Mouse (Mus musculus): ENCODE results near the gene Zfp697. TPM values are rescaled to one million over a fixed set of nuclear protein-coding genes. Genes with fewer than 3 reads are reported as not detected.
A peak's percentile ranks its signal among the peaks of the same experiment; 100 is the strongest.

The Zfp697 gene
- polyA plus RNA-seq, 1 experiment from 2014 or later = 7.4 TPM

GRCm38 (mm10) chr3:98340818-98341594 lies 41.3 kb upstream of the Zfp697 start:
- Histone ChIP-seq H3K27ac (ENCODE audit: low read length) (no peak overlapping the region), H3K27me3 (replicated peaks; ENCODE audit: control insufficient read depth, insufficient read depth, low read length) (no peaks in the 10 kb centered on the region)
- 88% methylated on average over 17 of the region's 17 CpGs for WGBS

DNA sequence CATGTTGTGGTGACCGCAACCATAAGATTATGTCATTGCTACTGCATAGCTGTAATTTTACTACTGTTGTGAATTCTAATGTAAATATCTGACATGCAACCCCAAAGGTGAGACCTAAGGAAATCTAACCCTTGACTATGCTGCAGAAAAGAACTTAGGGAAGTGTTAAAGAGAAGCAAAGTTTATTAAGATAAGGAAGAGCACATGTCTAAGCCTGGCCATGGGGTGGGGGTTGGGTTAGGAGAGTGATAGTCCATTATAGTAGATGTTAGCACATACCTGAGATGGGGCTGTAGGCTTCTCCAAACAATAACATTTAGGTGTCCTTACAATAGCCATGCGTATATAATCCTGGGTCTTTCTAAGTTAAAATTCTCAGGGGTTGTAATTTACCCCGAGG lies 39.0 kb upstream of the Zfp697 start:
- Histone ChIP-seq H3K4me2 (ENCODE audit: low read depth, low read length) (no peak overlapping the region), H3K36me3 (ENCODE audit: control insufficient read depth, insufficient read depth, low read length) (no peaks in the 10 kb centered on the region), H3K27me3 (replicated peaks; ENCODE audit: control insufficient read depth, insufficient read depth, low read length) (no peaks in the 10 kb centered on the region), H3K9me3 (ENCODE audit: control insufficient read depth, low read length) (no peaks in the 10 kb centered on the region), H3K4me3 (ENCODE audit: low read length) (no peak overlapping the region), H3K9ac (ENCODE audit: low read depth, low read length) (no peak overlapping the region), H3K4me1 (ENCODE audit: control insufficient read depth, insufficient read depth, low read length) (peaks cover 4% of the 10 kb centered on the region), H3K27ac (ENCODE audit: low read length) (no peak overlapping the region)
- no peak for ATAC-seq
- WGBS = 83% methylated on average over 3 of the region's 3 CpGs

More at GRCm38 (mm10) chr3:98340818-98341594, 41.3 kb upstream of the Zfp697 start:
- Histone ChIP-seq H3K4me1 (ENCODE audit: control insufficient read depth, insufficient read depth, low read length) (peaks cover 21% of the 10 kb centered on the region), H3K4me2 (ENCODE audit: low read depth, low read length) (no peak overlapping the region), H3K9me3 (ENCODE audit: control insufficient read depth, low read length) (no peaks in the 10 kb centered on the region), H3K36me3 (ENCODE audit: control insufficient read depth, insufficient read depth, low read length) (no peaks in the 10 kb centered on the region), H3K4me3 (ENCODE audit: low read length) (no peak overlapping the region), H3K9ac (ENCODE audit: low read depth, low read length) (no peak overlapping the region)
- no peak for ATAC-seq

DNA sequence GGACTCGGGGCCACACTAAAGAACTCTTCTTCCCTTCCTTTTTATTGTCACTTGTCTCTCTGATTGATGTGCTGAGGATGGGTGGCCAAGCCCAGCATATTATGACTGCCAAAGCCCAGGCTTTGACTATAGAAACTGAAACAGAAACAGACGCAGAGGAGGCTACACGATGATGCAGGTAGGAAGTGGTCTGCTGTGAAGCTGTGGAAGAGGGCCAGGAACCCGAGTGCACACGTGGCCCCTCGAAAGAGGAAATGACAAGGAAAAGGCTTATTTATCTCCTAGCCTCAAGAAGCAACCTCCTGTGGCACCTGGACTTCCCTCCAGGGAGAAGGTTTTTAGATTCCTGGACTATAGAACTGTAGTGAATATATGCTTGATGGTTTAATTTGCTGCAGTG lies 34.2 kb upstream of the Zfp697 start:
- Histone ChIP-seq H3K9ac (ENCODE audit: low read depth, low read length) (no peak overlapping the region), H3K27ac (ENCODE audit: low read length) (no peak overlapping the region), H3K4me3 (ENCODE audit: low read length) (no peak overlapping the region), H3K27me3 (replicated peaks; ENCODE audit: control insufficient read depth, insufficient read depth, low read length) (no peaks in the 10 kb centered on the region), H3K36me3 (ENCODE audit: control insufficient read depth, insufficient read depth, low read length) (no peaks in the 10 kb centered on the region), H3K9me3 (ENCODE audit: control insufficient read depth, low read length) (no peaks in the 10 kb centered on the region), H3K4me1 (ENCODE audit: control insufficient read depth, insufficient read depth, low read length) (peaks cover 3% of the 10 kb centered on the region; the same call in 1 of the 2 replicates), H3K4me2 (ENCODE audit: low read depth, low read length) (no peak overlapping the region)
- WGBS = 55% methylated on average over 6 of the region's 6 CpGs
- no peak for ATAC-seq

DNA sequence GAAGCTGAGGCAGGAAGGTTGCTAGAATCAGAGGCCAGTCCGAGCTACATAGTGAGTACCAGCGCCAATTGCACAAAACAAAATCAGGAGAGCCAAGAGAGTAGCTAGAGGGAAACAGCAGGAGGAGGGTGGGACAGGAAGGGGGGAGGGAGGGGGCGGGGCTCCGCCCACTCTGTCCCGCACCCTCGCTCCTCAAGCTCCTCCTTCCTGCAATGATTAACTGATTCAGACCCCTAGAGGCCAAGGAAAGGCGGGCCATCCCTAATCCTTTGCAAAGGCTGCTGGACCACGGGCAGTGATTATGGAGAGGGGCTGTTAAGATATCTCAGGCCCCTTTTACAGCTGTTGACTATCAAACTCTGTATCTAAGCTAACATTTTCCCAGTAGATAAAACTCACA lies 33.6 kb upstream of the Zfp697 start:
- 19% methylated on average over 8 of the region's 8 CpGs for WGBS
- Histone ChIP-seq H3K36me3 (ENCODE audit: control insufficient read depth, insufficient read depth, low read length) (no peaks in the 10 kb centered on the region), H3K4me2 (ENCODE audit: low read depth, low read length) (no peak overlapping the region), H3K27ac (ENCODE audit: low read length) (no peak overlapping the region), H3K9me3 (ENCODE audit: control insufficient read depth, low read length) (no peaks in the 10 kb centered on the region), H3K4me3 (ENCODE audit: low read length) (no peak overlapping the region), H3K9ac (ENCODE audit: low read depth, low read length) (no peak overlapping the region), H3K27me3 (replicated peaks; ENCODE audit: control insufficient read depth, insufficient read depth, low read length) (no peaks in the 10 kb centered on the region), H3K4me1 (ENCODE audit: control insufficient read depth, insufficient read depth, low read length) (peaks cover 4% of the 10 kb centered on the region; the same call in 1 of the 2 replicates)
- ATAC-seq = peak; percentile 75

- H3K9ac ChIP-seq (ENCODE audit: low read depth, low read length) = no peak overlapping the region
- no peaks in the 10 kb centered on the region for H3K9me3 ChIP-seq (ENCODE audit: control insufficient read depth, low read length)
- H3K27me3 ChIP-seq (replicated peaks; ENCODE audit: control insufficient read depth, insufficient read depth, low read length) = no peaks in the 10 kb centered on the region
- H3K4me2 ChIP-seq (ENCODE audit: low read depth, low read length) = no peak overlapping the region
- no peak for ATAC-seq
- 31% methylated on average over 7 of the region's 7 CpGs for WGBS
- no peaks in the 10 kb centered on the region for H3K36me3 ChIP-seq (ENCODE audit: control insufficient read depth, insufficient read depth, low read length)
- peaks cover 3% of the 10 kb centered on the region; the same call in 1 of the 2 replicates for H3K4me1 ChIP-seq (ENCODE audit: control insufficient read depth, insufficient read depth, low read length)
- no peak overlapping the region for H3K27ac ChIP-seq (ENCODE audit: low read length)
- H3K4me3 ChIP-seq (ENCODE audit: low read length) = no peak overlapping the region
These were observed 28.4 kb upstream of the Zfp697 start for GRCm38 (mm10) chr3:98353892-98354291.

- no peak for ATAC-seq
- H3K27ac ChIP-seq (ENCODE audit: low read length) = no peak overlapping the region
- H3K9ac ChIP-seq (ENCODE audit: low read depth, low read length) = no peak overlapping the region
- no peak overlapping the region for H3K4me3 ChIP-seq (ENCODE audit: low read length)
- H3K9me3 ChIP-seq (ENCODE audit: control insufficient read depth, low read length) = no peaks in the 10 kb centered on the region
- no peaks in the 10 kb centered on the region for H3K27me3 ChIP-seq (replicated peaks; ENCODE audit: control insufficient read depth, insufficient read depth, low read length)
- 62% methylated on average over 10 of the region's 10 CpGs for WGBS
- H3K4me1 ChIP-seq (ENCODE audit: control insufficient read depth, insufficient read depth, low read length) = 0 out of 2 replicates have a peak, but pooled peaks cover 3% of the 10 kb centered on the region
- no peak overlapping the region for H3K4me2 ChIP-seq (ENCODE audit: low read depth, low read length)
- H3K36me3 ChIP-seq (ENCODE audit: control insufficient read depth, insufficient read depth, low read length) = no peaks in the 10 kb centered on the region
These were observed 26.8 kb upstream of the Zfp697 start for GRCm38 (mm10) chr3:98355344-98356025.

DNA sequence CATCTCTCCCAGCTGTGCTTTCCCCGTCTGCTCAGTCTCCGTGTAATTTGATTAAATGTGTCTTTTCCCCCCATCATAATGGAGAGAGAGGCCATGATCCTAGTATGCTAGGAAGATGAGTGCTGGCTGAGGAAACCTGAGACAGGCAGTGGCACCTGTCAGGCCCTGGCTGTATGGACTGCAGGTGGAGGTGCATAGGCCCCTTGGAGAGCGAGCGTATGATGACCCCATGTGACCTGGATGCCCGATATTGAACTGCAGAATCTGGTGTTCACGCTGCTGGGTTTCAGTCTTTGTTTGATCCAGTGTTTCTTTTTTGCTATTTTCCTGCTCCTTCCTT lies 26.3 kb upstream of the Zfp697 start:
- no peak for ATAC-seq
- Histone ChIP-seq H3K36me3 (ENCODE audit: control insufficient read depth, insufficient read depth, low read length) (no peaks in the 10 kb centered on the region), H3K9ac (ENCODE audit: low read depth, low read length) (no peak overlapping the region), H3K9me3 (ENCODE audit: control insufficient read depth, low read length) (no peaks in the 10 kb centered on the region), H3K27me3 (replicated peaks; ENCODE audit: control insufficient read depth, insufficient read depth, low read length) (no peaks in the 10 kb centered on the region), H3K4me1 (ENCODE audit: control insufficient read depth, insufficient read depth, low read length) (0 out of 2 replicates have a peak, but pooled peaks cover 3% of the 10 kb centered on the region), H3K4me3 (ENCODE audit: low read length) (no peak overlapping the region), H3K27ac (ENCODE audit: low read length) (no peak overlapping the region), H3K4me2 (ENCODE audit: low read depth, low read length) (no peak overlapping the region)
- 67% methylated on average over 6 of the region's 6 CpGs for WGBS

DNA sequence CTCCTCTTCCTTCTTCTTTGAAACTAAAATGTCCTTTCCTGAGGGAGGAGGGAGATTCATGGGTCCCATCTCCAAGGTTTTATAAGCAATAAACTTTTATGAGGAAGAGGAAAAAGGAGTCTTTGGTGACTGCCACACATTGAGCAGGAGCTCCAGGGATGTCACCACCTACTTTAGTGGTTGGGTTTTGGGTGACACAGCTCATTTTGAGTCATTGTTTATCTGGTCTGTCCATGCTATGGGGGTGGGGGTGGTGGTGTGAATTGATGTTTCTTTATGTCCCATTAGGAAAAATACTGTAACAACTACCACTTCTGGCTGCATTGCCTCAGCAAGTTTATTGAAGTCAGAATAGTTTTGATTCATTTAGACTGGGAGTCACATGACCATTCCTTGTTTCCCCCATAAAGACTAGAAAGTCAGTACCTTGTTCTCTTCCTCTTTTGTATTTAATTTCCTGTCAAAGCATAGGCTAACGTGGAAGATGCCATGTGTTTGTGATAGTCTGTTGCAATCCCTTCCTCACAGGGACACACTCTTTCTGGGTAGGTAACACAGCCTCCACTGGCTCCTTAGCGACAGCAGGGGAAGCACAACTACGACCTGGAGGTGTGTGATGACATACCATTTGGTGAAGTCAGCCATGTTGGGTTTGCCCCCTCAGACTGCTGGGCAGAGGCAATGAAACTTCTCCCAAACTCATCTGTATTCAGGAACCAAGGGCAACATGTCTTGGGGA lies 25.5 kb upstream of the Zfp697 start:
- 72% methylated on average over 3 of the region's 3 CpGs for WGBS
- Histone ChIP-seq H3K9ac (ENCODE audit: low read depth, low read length) (no peak overlapping the region), H3K27me3 (replicated peaks; ENCODE audit: control insufficient read depth, insufficient read depth, low read length) (no peaks in the 10 kb centered on the region), H3K4me3 (ENCODE audit: low read length) (no peak overlapping the region), H3K4me1 (ENCODE audit: control insufficient read depth, insufficient read depth, low read length) (0 out of 2 replicates have a peak, but pooled peaks cover 3% of the 10 kb centered on the region), H3K36me3 (ENCODE audit: control insufficient read depth, insufficient read depth, low read length) (no peaks in the 10 kb centered on the region), H3K27ac (ENCODE audit: low read length) (no peak overlapping the region), H3K4me2 (ENCODE audit: low read depth, low read length) (no peak overlapping the region), H3K9me3 (ENCODE audit: control insufficient read depth, low read length) (no peaks in the 10 kb centered on the region)
- ATAC-seq = no peak

GRCm38 (mm10) chr3:98362753-98363152 lies 19.5 kb upstream of the Zfp697 start:
- Histone ChIP-seq H3K4me1 (ENCODE audit: control insufficient read depth, insufficient read depth, low read length) (no peaks in the 10 kb centered on the region), H3K9me3 (ENCODE audit: control insufficient read depth, low read length) (no peaks in the 10 kb centered on the region), H3K27ac (ENCODE audit: low read length) (no peak overlapping the region), H3K9ac (ENCODE audit: low read depth, low read length) (no peak overlapping the region), H3K4me3 (ENCODE audit: low read length) (no peak overlapping the region), H3K4me2 (ENCODE audit: low read depth, low read length) (no peak overlapping the region), H3K27me3 (replicated peaks; ENCODE audit: control insufficient read depth, insufficient read depth, low read length) (no peaks in the 10 kb centered on the region), H3K36me3 (ENCODE audit: control insufficient read depth, insufficient read depth, low read length) (no peaks in the 10 kb centered on the region)
- 0 out of 2 replicates have a peak, but pooled peaks have one; percentile 52 for ATAC-seq
- 41% methylated on average over 2 of the region's 2 CpGs for WGBS
